Mouse (Mus musculus): ENCODE measurements around the gene Rbm4b. TPM values are rescaled to one million over a fixed set of nuclear protein-coding genes. Genes with fewer than 3 reads are reported as not detected.

Gene Rbm4b
- polyA plus RNA-seq, 1 experiment from 2014 or later = 65.1 TPM

GRCm38 (mm10) chr19:4713886-4714285 lies 42.4 kb upstream of the Rbm4b start:
- H3K9me3 ChIP-seq (ENCODE audit: low read depth, low read length) = no peaks in the 10 kb centered on the region
- H3K27me3 ChIP-seq (ENCODE audit: insufficient read depth, low read length) = peaks cover 46% of the 10 kb centered on the region
- no peak overlapping the region for H3K4me3 ChIP-seq (ENCODE audit: low read depth, low read length)
- no peak overlapping the region for H3K4me2 ChIP-seq
- no peak for TF ChIP-seq CTCF (IDR thresholded peaks at IDR 0.05; ENCODE audit: low read depth)
- ATAC-seq (ENCODE audit: insufficient read depth) (no peak), DNase-seq (no peak)
- no peak overlapping the region for H3K27ac ChIP-seq (ENCODE audit: low read depth)
- 66% methylated on average over 3 of the region's 3 CpGs for WGBS
- no peaks in the 10 kb centered on the region for H3K36me3 ChIP-seq (ENCODE audit: insufficient read depth)
- H3K9ac ChIP-seq = no peak overlapping the region
- no peaks in the 10 kb centered on the region; the same call in 1 of the 2 replicates for H3K4me1 ChIP-seq (ENCODE audit: insufficient read depth)

- Histone ChIP-seq H3K4me3 (ENCODE audit: low read depth, low read length) (no peak overlapping the region), H3K9ac (no peak overlapping the region), H3K4me1 (ENCODE audit: insufficient read depth) (no peaks in the 10 kb centered on the region; the same call in 1 of the 2 replicates), H3K27me3 (ENCODE audit: insufficient read depth, low read length) (peaks cover 30% of the 10 kb centered on the region), H3K36me3 (ENCODE audit: insufficient read depth) (no peaks in the 10 kb centered on the region), H3K9me3 (ENCODE audit: low read depth, low read length) (no peaks in the 10 kb centered on the region), H3K27ac (ENCODE audit: low read depth) (no peak overlapping the region), H3K4me2 (no peak overlapping the region)
- no peak for ATAC-seq (ENCODE audit: insufficient read depth)
- no peak for TF ChIP-seq CTCF (IDR thresholded peaks at IDR 0.05; ENCODE audit: low read depth)
- WGBS = 94% methylated on average over 14 of the region's 14 CpGs
- DNase-seq = no peak
Observed at GRCm38 (mm10) chr19:4716756-4717155, 39.5 kb upstream of the Rbm4b start.

GRCm38 (mm10) chr19:4717281-4717680 lies 39.0 kb upstream of the Rbm4b start:
- no peak for TF ChIP-seq CTCF (IDR thresholded peaks at IDR 0.05; ENCODE audit: low read depth)
- WGBS = 93% methylated on average over 2 of the region's 2 CpGs

GRCm38 (mm10) chr19:4718716-4719115 lies 37.6 kb upstream of the Rbm4b start:
- Histone ChIP-seq H3K4me3 (ENCODE audit: low read depth, low read length) (no peak overlapping the region), H3K27ac (ENCODE audit: low read depth) (no peak overlapping the region), H3K27me3 (ENCODE audit: insufficient read depth, low read length) (peaks cover 13% of the 10 kb centered on the region), H3K9ac (no peak overlapping the region), H3K4me1 (ENCODE audit: insufficient read depth) (no peaks in the 10 kb centered on the region; the same call in 1 of the 2 replicates), H3K36me3 (ENCODE audit: insufficient read depth) (no peaks in the 10 kb centered on the region), H3K4me2 (peak overlapping the region; percentile 16; the same call in 1 of the 2 replicates), H3K9me3 (ENCODE audit: low read depth, low read length) (no peaks in the 10 kb centered on the region)
- WGBS = 27% methylated on average over 12 of the region's 12 CpGs
- no peak for DNase-seq
- no peak for TF ChIP-seq CTCF (IDR thresholded peaks at IDR 0.05; ENCODE audit: low read depth)
- ATAC-seq (ENCODE audit: insufficient read depth) = no peak

More at GRCm38 (mm10) chr19:4717281-4717680, 39.0 kb upstream of the Rbm4b start:
- no peak for ATAC-seq (ENCODE audit: insufficient read depth)
- H3K27me3 ChIP-seq (ENCODE audit: insufficient read depth, low read length) = peaks cover 27% of the 10 kb centered on the region
- no peak overlapping the region for H3K4me3 ChIP-seq (ENCODE audit: low read depth, low read length)
- H3K9me3 ChIP-seq (ENCODE audit: low read depth, low read length) = no peaks in the 10 kb centered on the region
- no peak overlapping the region for H3K4me2 ChIP-seq
- H3K9ac ChIP-seq = no peak overlapping the region
- no peaks in the 10 kb centered on the region for H3K36me3 ChIP-seq (ENCODE audit: insufficient read depth)
- H3K4me1 ChIP-seq (ENCODE audit: insufficient read depth) = no peaks in the 10 kb centered on the region; the same call in 1 of the 2 replicates
- H3K27ac ChIP-seq (ENCODE audit: low read depth) = no peak overlapping the region
- no peak for DNase-seq

GRCm38 (mm10) chr19:4719351-4719764 lies 36.9 kb upstream of the Rbm4b start:
- peak; percentile 71 for ATAC-seq (ENCODE audit: insufficient read depth)
- Histone ChIP-seq H3K9ac (no peak overlapping the region), H3K36me3 (ENCODE audit: insufficient read depth) (no peaks in the 10 kb centered on the region), H3K4me2 (0 out of 2 replicates have a peak overlapping the region, but pooled peaks have one; percentile 12), H3K4me3 (ENCODE audit: low read depth, low read length) (no peak overlapping the region), H3K27me3 (ENCODE audit: insufficient read depth, low read length) (peaks cover 7% of the 10 kb centered on the region), H3K4me1 (ENCODE audit: insufficient read depth) (no peaks in the 10 kb centered on the region; the same call in 1 of the 2 replicates), H3K9me3 (ENCODE audit: low read depth, low read length) (no peaks in the 10 kb centered on the region), H3K27ac (ENCODE audit: low read depth) (no peak overlapping the region)
- TF ChIP-seq CTCF (IDR thresholded peaks at IDR 0.05; ENCODE audit: low read depth) = no peak
- DNase-seq = peak; percentile 15
- 25% methylated on average over 5 of the region's 5 CpGs for WGBS

GRCm38 (mm10) chr19:4720112-4720511 lies 36.2 kb upstream of the Rbm4b start:
- Histone ChIP-seq H3K4me3 (ENCODE audit: low read depth, low read length) (no peak overlapping the region), H3K36me3 (ENCODE audit: insufficient read depth) (no peaks in the 10 kb centered on the region), H3K27ac (ENCODE audit: low read depth) (no peak overlapping the region), H3K9me3 (ENCODE audit: low read depth, low read length) (no peaks in the 10 kb centered on the region), H3K4me2 (peak overlapping the region; percentile 44), H3K27me3 (ENCODE audit: insufficient read depth, low read length) (no peaks in the 10 kb centered on the region), H3K4me1 (ENCODE audit: insufficient read depth) (no peaks in the 10 kb centered on the region; the same call in 1 of the 2 replicates), H3K9ac (no peak overlapping the region)
- WGBS = 74% methylated on average over 15 of the region's 15 CpGs
- ATAC-seq (ENCODE audit: insufficient read depth) (no peak), DNase-seq (no peak)
- TF ChIP-seq CTCF (IDR thresholded peaks at IDR 0.05; ENCODE audit: low read depth) = no peak

GRCm38 (mm10) chr19:4720671-4721244 lies 35.5 kb upstream of the Rbm4b start:
- Histone ChIP-seq H3K27me3 (ENCODE audit: insufficient read depth, low read length) (no peaks in the 10 kb centered on the region), H3K4me2 (peak overlapping the region; percentile 44), H3K36me3 (ENCODE audit: insufficient read depth) (no peaks in the 10 kb centered on the region), H3K4me3 (ENCODE audit: low read depth, low read length) (peak overlapping the region; percentile 16), H3K9me3 (ENCODE audit: low read depth, low read length) (no peaks in the 10 kb centered on the region), H3K27ac (ENCODE audit: low read depth) (no peak overlapping the region), H3K9ac (no peak overlapping the region), H3K4me1 (ENCODE audit: insufficient read depth) (no peaks in the 10 kb centered on the region; the same call in 1 of the 2 replicates)
- WGBS = 26% methylated on average over 11 of the region's 11 CpGs
- TF ChIP-seq CTCF (IDR thresholded peaks at IDR 0.05; ENCODE audit: low read depth) = no peak
- DNase-seq (peak; percentile 37), ATAC-seq (ENCODE audit: insufficient read depth) (peak; percentile 45)

Data from lung, embryonic 14.5 days (tissue).